Mouse (Mus musculus) embryonic fibroblast, embryonic 13.5 days (primary cell): ENCODE results near the gene Tprkb. TPM values are rescaled to one million over a fixed set of nuclear protein-coding genes. Genes with fewer than 3 reads are reported as not detected.
A peak's percentile ranks its signal among the peaks of the same experiment; 100 is the strongest.
"Not testable (repeated sequence)": the region's sequence is repeated elsewhere in the genome, so short reads cannot be mapped to it uniquely, and the experiment has no call there.

Experiments
- H3K27ac ChIP-seq: 2 replicates; pipeline ENCODE4 v1.5.1; 2012; ENCODE audit warnings: low read length, control low read depth, inconsistent platforms; ENCODE audit not compliant: insufficient read depth
- H3K4me1 ChIP-seq: 2 replicates; pipeline ENCODE4 v1.6.1; 2011; ENCODE audit warnings: low read length; ENCODE audit not compliant: control insufficient read depth, insufficient read depth
- H3K4me3 ChIP-seq: 2 replicates; pipeline ENCODE4 v1.5.1; 2011; ENCODE audit warnings: mild to moderate bottlenecking, control low read depth, low read length; ENCODE audit not compliant: insufficient read depth
- CTCF ChIP-seq: IDR thresholded peaks from 2 replicates; pipeline ENCODE4 v1.5.1; 2011; ENCODE audit warnings: mild to moderate bottlenecking, control low read depth, low read length, moderate library complexity, borderline replicate concordance; ENCODE audit not compliant: insufficient read depth
- POLR2A ChIP-seq: IDR thresholded peaks from 2 replicates; pipeline ENCODE4 v1.6.1; 2011; ENCODE audit warnings: low read depth, mild to moderate bottlenecking, control low read depth, low read length, moderate library complexity
- polyA plus RNA-seq: library from polyadenylated mRNA; stranded (reverse); fragments of >200 nt; gene quantifications from 2 replicates; pipeline ENCODE4 v1.2.4, GENCODE M21; 2011; ENCODE audit warnings: low read depth; ENCODE audit not compliant: missing spikeins, insufficient read length

Gene Tprkb
- polyA plus RNA-seq, 1 experiment, result 33.1 TPM

GRCm38 (mm10) chr6:85935646-85936045, 24.0 kb downstream of the Tprkb start:
- Histone ChIP-seq H3K27ac (no peak overlapping the region), H3K4me3 (no peak overlapping the region), H3K4me1 (no peaks in the 10 kb centered on the region; the same call in 1 of the 2 replicates)
- TF ChIP-seq POLR2A, result no peak
- no peak; the same call in 1 of the 2 replicates for TF ChIP-seq CTCF

GRCm38 (mm10) chr6:85936508-85937465, 25.1 kb downstream of the Tprkb start:
- Histone ChIP-seq H3K4me3 (peak overlapping the region; percentile 31), H3K27ac (peak overlapping the region; percentile 24)
- not testable (repeated sequence) for H3K4me1 ChIP-seq
- peak; percentile 59 for TF ChIP-seq POLR2A
- peak; percentile 24; the same call in 1 of the 2 replicates for TF ChIP-seq CTCF

GRCm38 (mm10) chr6:85938701-85939100, 27.0 kb downstream of the Tprkb start:
- no peak overlapping the region for H3K27ac ChIP-seq
- no peak for TF ChIP-seq POLR2A
- no peak for TF ChIP-seq CTCF
- no peak overlapping the region for H3K4me3 ChIP-seq
- H3K4me1 ChIP-seq, result no peaks in the 10 kb centered on the region

- Histone ChIP-seq H3K4me1 (no peaks in the 10 kb centered on the region), H3K27ac (no peak overlapping the region), H3K4me3 (no peak overlapping the region)
- no peak for TF ChIP-seq POLR2A
- no peak for TF ChIP-seq CTCF
These were observed 30.8 kb downstream of the Tprkb start for GRCm38 (mm10) chr6:85942469-85942868.

GRCm38 (mm10) chr6:85948549-85948948, 36.9 kb downstream of the Tprkb start:
- no peaks in the 10 kb centered on the region for H3K4me1 ChIP-seq
- H3K4me3 ChIP-seq, result no peak overlapping the region
- H3K27ac ChIP-seq, result no peak overlapping the region
- TF ChIP-seq CTCF (no peak), POLR2A (no peak)

- TF ChIP-seq POLR2A, result no peak
- Histone ChIP-seq H3K4me1 (no peaks in the 10 kb centered on the region; the same call in 1 of the 2 replicates), H3K4me3 (no peak overlapping the region), H3K27ac (no peak overlapping the region)
These were observed 45.9 kb downstream of the Tprkb start for GRCm38 (mm10) chr6:85957581-85957980.

- Histone ChIP-seq H3K27ac (peak within 1 kb of the TSS; percentile 98), H3K4me3 (peak within 1 kb of the TSS; percentile 83), H3K4me1 (no peaks in the 10 kb centered on the region; the same call in 1 of the 2 replicates)
- TF ChIP-seq CTCF, result no peak
- peak; percentile 90 for TF ChIP-seq POLR2A
These were observed 49.7 kb downstream of the Tprkb start, which contains the start of gene Dusp11 for GRCm38 (mm10) chr6:85961101-85962091. Gene Dusp11 (minus strand): TSS chr6:85961667.

- H3K4me1 ChIP-seq, H3K27ac ChIP-seq, H3K4me3 ChIP-seq: not testable (repeated sequence)
These were observed 54.4 kb downstream of the Tprkb start for GRCm38 (mm10) chr6:85966081-85966480.

- Histone ChIP-seq H3K27ac (no peak overlapping the region), H3K4me3 (no peak overlapping the region), H3K4me1 (peaks cover 3% of the 10 kb centered on the region)
- TF ChIP-seq POLR2A (no peak), CTCF (no peak)
These were observed 55.0 kb downstream of the Tprkb start for GRCm38 (mm10) chr6:85966686-85967085.
